In the genomic region with DNA sequence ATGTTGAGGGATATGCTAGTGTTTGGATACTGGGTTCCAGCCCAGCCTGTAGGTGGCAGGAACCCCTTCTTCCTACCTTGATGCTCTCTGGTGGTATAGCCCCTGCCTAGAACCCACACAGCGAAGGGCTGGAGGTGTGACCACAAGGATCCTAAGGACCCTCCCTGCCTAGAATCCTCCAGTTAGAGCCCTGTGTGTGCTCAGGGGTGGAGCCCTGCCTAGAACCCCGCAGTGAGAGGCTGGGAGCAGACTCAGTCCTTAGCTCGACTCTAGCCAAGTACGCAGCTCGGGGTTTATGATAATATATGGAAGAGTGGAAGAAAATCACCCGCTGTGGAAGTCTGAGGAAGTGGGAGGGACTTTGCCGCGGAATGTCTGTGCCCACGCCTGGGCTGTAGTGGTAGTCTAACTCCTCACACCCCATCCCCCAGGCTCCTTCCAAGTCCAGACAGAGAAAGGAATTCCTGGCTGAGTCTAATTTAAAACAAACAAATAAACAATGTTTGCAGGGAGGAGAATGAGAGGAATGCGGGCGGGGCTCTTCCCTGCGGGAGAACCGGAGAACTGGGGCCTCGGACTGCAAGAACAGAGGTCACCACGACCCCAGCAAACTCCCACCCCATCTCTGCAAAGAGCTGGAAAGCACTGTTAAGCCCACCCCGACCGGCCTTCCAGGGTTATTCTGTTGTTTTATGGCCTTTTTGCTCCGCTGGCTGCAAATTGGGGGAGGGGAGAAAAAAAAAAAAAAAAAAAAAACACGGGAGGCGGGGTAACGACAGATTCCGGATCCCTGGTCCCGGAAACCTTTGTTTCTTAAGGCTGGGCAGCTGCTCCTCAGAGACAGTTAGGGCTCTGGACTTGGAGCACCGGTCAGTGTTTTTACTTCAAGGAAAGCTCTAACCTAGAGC, we compare ENCODE assay signal across 8 mouse cellular contexts. TPM values are rescaled to one million over a fixed set of nuclear protein-coding genes. Genes with fewer than 3 reads are reported as not detected.
DNase-seq lines count a peak whose midpoint lies in the region; ATAC-seq and TF ChIP-seq lines count a peak whose summit lies in the region.

No protein-coding gene starts in this region.

- TF ChIP-seq EP300 in ES-Bruce4 (IDR thresholded peaks at IDR 0.05; ENCODE audit: insufficient read depth, low read depth, low read length): peak; percentile 86

- TF ChIP-seq CTCF in ES-Bruce4 (IDR thresholded peaks at IDR 0.05; ENCODE audit: low read depth, low read length): peak; percentile 33
- TF ChIP-seq CTCF in brain, embryonic 14.5 days (IDR thresholded peaks at IDR 0.05; ENCODE audit: borderline replicate concordance, extremely low read depth, insufficient read depth, insufficient read length): no peak
- no peak for TF ChIP-seq CTCF in olfactory bulb, adult 2 months (IDR thresholded peaks at IDR 0.05; ENCODE audit: insufficient read depth, low read depth, low read length)

- no peaks in the 10 kb centered on the region for H3K36me3 ChIP-seq in ES-Bruce4 (ENCODE audit: control insufficient read depth, insufficient read depth, low read length, poor library complexity, severe bottlenecking)
- H3K36me3 ChIP-seq in forebrain, embryonic 14.5 days (ENCODE audit: control insufficient read depth, insufficient read depth, low read length): no peaks in the 10 kb centered on the region
- no peaks in the 10 kb centered on the region for H3K36me3 ChIP-seq in lung, embryonic 15.5 days

- H3K9me3 ChIP-seq in ES-Bruce4 (replicated peaks; ENCODE audit: control insufficient read depth, insufficient read depth, low read length, poor library complexity, severe bottlenecking): no peaks in the 10 kb centered on the region
- H3K9me3 ChIP-seq in forebrain, embryonic 14.5 days (replicated peaks; ENCODE audit: control insufficient read depth, low read length): no peaks in the 10 kb centered on the region
- H3K9me3 ChIP-seq in lung, embryonic 15.5 days: no peaks in the 10 kb centered on the region

- H3K4me3 ChIP-seq in ES-Bruce4 (ENCODE audit: low read depth, low read length): peak overlapping the region; percentile 63
- H3K4me3 ChIP-seq in forebrain, embryonic 14.5 days (ENCODE audit: low read depth, low read length): peak overlapping the region; percentile 6
- peak overlapping the region; percentile 42 for H3K4me3 ChIP-seq in lung, embryonic 15.5 days
- peak overlapping the region; percentile 50 for H3K4me3 ChIP-seq in olfactory bulb, adult 2 months (ENCODE audit: insufficient read depth, low read depth, low read length)

- peak; percentile 78 for DNase-seq in brain, embryonic 14.5 days (ENCODE audit: low read depth)
- DNase-seq in forebrain, embryonic 14.5 days (ENCODE audit: low spot score): peak; percentile 72
- DNase-seq in heart, postnatal 25 days (ENCODE audit: low spot score): peak; percentile 65
- DNase-seq in layer of hippocampus, adult 18-20 months (ENCODE audit: low spot score in 2 of 2): peak; percentile 59 to 75
- DNase-seq in spleen, postnatal 14 days (ENCODE audit: low spot score in 2 of 2): no peak

- under 1% methylated on average over 23 of the region's 24 CpGs for WGBS in forebrain, embryonic 14.5 days
- under 1% methylated on average over 24 of the region's 24 CpGs for WGBS in lung, embryonic 15.5 days
- WGBS in olfactory bulb, adult 2 months: 1% methylated on average over 24 of the region's 24 CpGs

- no peaks in the 10 kb centered on the region for H3K27me3 ChIP-seq in ES-Bruce4 (ENCODE audit: control insufficient read depth, insufficient read depth, low read length, poor library complexity, severe bottlenecking)
- H3K27me3 ChIP-seq in forebrain, embryonic 14.5 days (replicated peaks; ENCODE audit: control insufficient read depth, insufficient read depth, low read length): no peaks in the 10 kb centered on the region
- no peaks in the 10 kb centered on the region for H3K27me3 ChIP-seq in lung, embryonic 15.5 days

- intact Hi-C loops in heart, postnatal 25 days (cut with DNase I): loop anchor here (2.0 kb wide), 1 partner anchor 16 kb away; no protein-coding TSS in a partner anchor

- H3K27ac ChIP-seq in ES-Bruce4 (ENCODE audit: insufficient read depth, low read length): peak overlapping the region; percentile 82
- H3K27ac ChIP-seq in forebrain, embryonic 14.5 days (ENCODE audit: low read depth, low read length): peak overlapping the region; percentile 22; the same call in 1 of the 2 replicates
- peak overlapping the region; percentile 93 for H3K27ac ChIP-seq in lung, embryonic 15.5 days
- peak overlapping the region; percentile 79 for H3K27ac ChIP-seq in olfactory bulb, adult 2 months (ENCODE audit: insufficient read depth, low read depth, low read length)

- H3K4me1 ChIP-seq in ES-Bruce4 (ENCODE audit: control insufficient read depth, insufficient read depth, low read length): peaks cover 6% of the 10 kb centered on the region
- H3K4me1 ChIP-seq in forebrain, embryonic 14.5 days (ENCODE audit: control insufficient read depth, insufficient read depth, low read length): no peaks in the 10 kb centered on the region; the same call in 1 of the 2 replicates
- peaks cover 35% of the 10 kb centered on the region for H3K4me1 ChIP-seq in lung, embryonic 15.5 days
- peaks cover 17% of the 10 kb centered on the region for H3K4me1 ChIP-seq in olfactory bulb, adult 2 months (ENCODE audit: control insufficient read depth, insufficient read depth, low read length)

- H3K9ac ChIP-seq in ES-Bruce4 (ENCODE audit: low read depth, poor library complexity, severe bottlenecking): peak overlapping the region; percentile 52
- peak overlapping the region; percentile 17 for H3K9ac ChIP-seq in forebrain, embryonic 14.5 days (ENCODE audit: low read length)
- peak overlapping the region; percentile 47 for H3K9ac ChIP-seq in lung, embryonic 15.5 days

- peak; percentile 83 for ATAC-seq in forebrain, embryonic 14.5 days
- peak; percentile 94 for ATAC-seq in lung, embryonic 15.5 days (ENCODE audit: borderline replicate concordance, extremely low read depth, low FRiP score, low TSS enrichment)

- peak overlapping the region; percentile 40 for H3K4me2 ChIP-seq in forebrain, embryonic 14.5 days (ENCODE audit: low read length)
- H3K4me2 ChIP-seq in lung, embryonic 15.5 days: peak overlapping the region; percentile 75

- TF ChIP-seq POLR2A in ES-Bruce4 (IDR thresholded peaks at IDR 0.05; ENCODE audit: insufficient read depth, low read length): peak; percentile 53
- TF ChIP-seq POLR2A in brain, embryonic 14.5 days (IDR thresholded peaks at IDR 0.05; ENCODE audit: borderline replicate concordance, extremely low read depth, insufficient read depth, insufficient read length, poor library complexity, severe bottlenecking): 0 out of 2 replicates have a peak, but pooled peaks have one; percentile 10
- no peak for TF ChIP-seq POLR2A in olfactory bulb, adult 2 months (IDR thresholded peaks at IDR 0.05; ENCODE audit: insufficient read depth, low read depth, low read length)

RNA-seq across cellular contexts. Expression of gene Ptbp1, which starts 13.3 kb away (rescaled TPM):
- polyA plus RNA-seq in ES-Bruce4 (2011; ENCODE audit: insufficient read depth, insufficient read length, low read depth, missing spikeins): 628 and 695 TPM in 2 replicates
- 183 and 194 TPM in 2 replicates for polyA plus RNA-seq in brain, embryonic 14.5 days (2012; rRNA removed)
- 98.2 and 109 TPM in 2 replicates for polyA plus RNA-seq in forebrain, embryonic 14.5 days (2014; fragmentation: Nextera tagmentation; extraction: Ambion mirVana)
- 10 to 100 TPM; 54.6 to 59.3 TPM for total RNA-seq in heart, postnatal 25 days (2021)
- 10 to 100 TPM; 48.8 to 58.4 TPM for total RNA-seq in layer of hippocampus, adult 18-20 months (2021)
- polyA plus RNA-seq in lung, embryonic 15.5 days (2015; fragmentation: Nextera tagmentation; extraction: Ambion mirVana): 367 and 368 TPM in 2 replicates
- 555 TPM in 1 of 2 replicates, not detected in the other for polyA plus RNA-seq in olfactory bulb, adult 2 months (2012; ENCODE audit: insufficient read depth, insufficient read length, low replicate concordance, missing spikeins)

RNA-seq across cellular contexts. Expression of gene Misp, which starts 20.1 kb away (rescaled TPM):
- 4.0 and 6.4 TPM in 2 replicates for polyA plus RNA-seq in ES-Bruce4 (2011; ENCODE audit: insufficient read depth, insufficient read length, low read depth, missing spikeins)
- 0.59 and 1.1 TPM in 2 replicates for polyA plus RNA-seq in brain, embryonic 14.5 days (2012; rRNA removed)
- polyA plus RNA-seq in forebrain, embryonic 14.5 days (2014; fragmentation: Nextera tagmentation; extraction: Ambion mirVana): 0.41 and 0.51 TPM in 2 replicates
- under 1 TPM; 0.59 to 0.70 TPM for total RNA-seq in heart, postnatal 25 days (2021)
- total RNA-seq in layer of hippocampus, adult 18-20 months (2021): 1 to 10 TPM in 1 of 2 experiments, under 1 TPM in 1; 0.54 to 1.3 TPM
- polyA plus RNA-seq in lung, embryonic 15.5 days (2015; fragmentation: Nextera tagmentation; extraction: Ambion mirVana): 7.7 and 10.2 TPM in 2 replicates
- not detected in 2 replicates for polyA plus RNA-seq in olfactory bulb, adult 2 months (2012; ENCODE audit: insufficient read depth, insufficient read length, low replicate concordance, missing spikeins)

RNA-seq across cellular contexts. Expression of gene Prtn3, which starts 33.4 kb away (rescaled TPM):
- polyA plus RNA-seq in ES-Bruce4 (2011; ENCODE audit: insufficient read depth, insufficient read length, low read depth, missing spikeins): 8.7 and 13.1 TPM in 2 replicates
- polyA plus RNA-seq in brain, embryonic 14.5 days (2012; rRNA removed): 18.0 and 28.0 TPM in 2 replicates
- 16.9 and 17.1 TPM in 2 replicates for polyA plus RNA-seq in forebrain, embryonic 14.5 days (2014; fragmentation: Nextera tagmentation; extraction: Ambion mirVana)
- total RNA-seq in heart, postnatal 25 days (2021): under 1 TPM in 1 of 2 experiments, not detected in 1; 0.44 TPM
- total RNA-seq in layer of hippocampus, adult 18-20 months (2021): 1 to 10 TPM in 1 of 2 experiments, under 1 TPM in 1; 0.94 to 2.0 TPM
- polyA plus RNA-seq in lung, embryonic 15.5 days (2015; fragmentation: Nextera tagmentation; extraction: Ambion mirVana): 3.7 and 3.8 TPM in 2 replicates
- polyA plus RNA-seq in olfactory bulb, adult 2 months (2012; ENCODE audit: insufficient read depth, insufficient read length, low replicate concordance, missing spikeins): not detected in 2 replicates

RNA-seq across cellular contexts. Expression of gene Plppr3, which starts 33.5 kb away (rescaled TPM):
- polyA plus RNA-seq in ES-Bruce4 (2011; ENCODE audit: insufficient read depth, insufficient read length, low read depth, missing spikeins): 6.4 and 8.3 TPM in 2 replicates
- 805 and 1,208 TPM in 2 replicates for polyA plus RNA-seq in brain, embryonic 14.5 days (2012; rRNA removed)
- 224 and 298 TPM in 2 replicates for polyA plus RNA-seq in forebrain, embryonic 14.5 days (2014; fragmentation: Nextera tagmentation; extraction: Ambion mirVana)
- not detected for total RNA-seq in heart, postnatal 25 days (2021)
- 10 to 100 TPM; 30.6 to 34.4 TPM for total RNA-seq in layer of hippocampus, adult 18-20 months (2021)
- 29.1 and 32.4 TPM in 2 replicates for polyA plus RNA-seq in lung, embryonic 15.5 days (2015; fragmentation: Nextera tagmentation; extraction: Ambion mirVana)
- polyA plus RNA-seq in olfactory bulb, adult 2 months (2012; ENCODE audit: insufficient read depth, insufficient read length, low replicate concordance, missing spikeins): not detected in 2 replicates

RNA-seq across cellular contexts. Expression of gene Elane, which starts 45.1 kb away (rescaled TPM):
- not detected in 2 replicates for polyA plus RNA-seq in ES-Bruce4 (2011; ENCODE audit: insufficient read depth, insufficient read length, low read depth, missing spikeins)
- 0.28 and 0.49 TPM in 2 replicates for polyA plus RNA-seq in brain, embryonic 14.5 days (2012; rRNA removed)
- 0.36 TPM in 1 of 2 replicates, not detected in the other for polyA plus RNA-seq in forebrain, embryonic 14.5 days (2014; fragmentation: Nextera tagmentation; extraction: Ambion mirVana)
- not detected for total RNA-seq in heart, postnatal 25 days (2021)
- not detected for total RNA-seq in layer of hippocampus, adult 18-20 months (2021)
- 0.25 and 0.72 TPM in 2 replicates for polyA plus RNA-seq in lung, embryonic 15.5 days (2015; fragmentation: Nextera tagmentation; extraction: Ambion mirVana)
- polyA plus RNA-seq in olfactory bulb, adult 2 months (2012; ENCODE audit: insufficient read depth, insufficient read length, low replicate concordance, missing spikeins): not detected in 2 replicates

Comparison
In these comparisons a context has a peak if more than half of its experiments do, and no peak if none do; other contexts are left out.
1. H3K27ac ChIP-seq: peak in every context shown above with its lines; median percentile 93 in lung, embryonic 15.5 days; 82 in ES-Bruce4; 79 in olfactory bulb, adult 2 months; 22 in forebrain, embryonic 14.5 days.
2. H3K4me3 ChIP-seq: peak in every context shown above with its lines; median percentile 63 in ES-Bruce4; 50 in olfactory bulb, adult 2 months; 42 in lung, embryonic 15.5 days; 6 in forebrain, embryonic 14.5 days.
3. DNase-seq: peak in brain, embryonic 14.5 days (single experiment), forebrain, embryonic 14.5 days (single experiment), heart, postnatal 25 days (single experiment) and layer of hippocampus, adult 18-20 months (2 of 2); none in spleen, postnatal 14 days (0 of 2).
4. Peak in every context shown above with its lines, with median percentiles within 50 percentile points of each other: H3K9ac ChIP-seq.